Mouse (Mus musculus) spleen, postnatal 36 days (tissue): Measurements from ENCODE around the gene Fgf22.

Experiments
- DNase-seq, 2 experiments: peaks; one replicate each; pipeline ENCODE4 v3.0.0; 2022; ENCODE audit warnings: low spot score in 2 of 2, mixed read lengths in 1 of 2

Gene Fgf22

DNA sequence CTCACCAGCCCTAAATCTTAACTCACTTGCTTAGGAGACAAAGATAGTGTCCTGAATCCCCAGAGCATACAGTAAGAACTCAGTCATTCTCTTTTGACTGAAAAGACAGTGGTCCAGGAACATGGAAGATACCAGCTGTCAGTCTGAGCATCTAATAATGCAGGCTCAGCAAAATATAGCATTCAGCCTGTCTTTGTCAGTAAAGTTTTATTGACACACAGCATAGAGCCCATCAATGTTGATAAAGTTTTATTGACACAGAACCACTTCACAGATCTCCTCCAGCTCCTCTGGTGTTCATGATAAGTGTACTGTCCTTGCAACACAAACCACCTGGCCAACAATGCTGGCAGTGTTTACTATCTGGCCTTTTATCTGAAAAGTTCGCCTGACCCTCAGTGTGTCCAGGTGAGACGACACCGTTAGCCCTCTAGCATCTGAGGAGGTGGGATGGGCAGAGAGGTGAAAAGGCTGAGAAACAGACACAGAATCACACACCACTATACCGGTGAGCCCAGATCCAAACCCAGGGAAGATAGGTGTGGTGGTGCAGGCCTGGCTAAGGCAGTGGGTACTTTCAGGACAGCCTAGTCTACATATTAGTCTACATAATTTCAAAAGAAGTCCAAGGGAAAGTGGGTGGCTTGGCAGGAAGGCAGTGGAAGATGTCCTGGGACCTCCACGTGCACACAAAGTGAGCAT is 37.6 kb downstream of the Fgf22 start:
- no peak for DNase-seq

DNA sequence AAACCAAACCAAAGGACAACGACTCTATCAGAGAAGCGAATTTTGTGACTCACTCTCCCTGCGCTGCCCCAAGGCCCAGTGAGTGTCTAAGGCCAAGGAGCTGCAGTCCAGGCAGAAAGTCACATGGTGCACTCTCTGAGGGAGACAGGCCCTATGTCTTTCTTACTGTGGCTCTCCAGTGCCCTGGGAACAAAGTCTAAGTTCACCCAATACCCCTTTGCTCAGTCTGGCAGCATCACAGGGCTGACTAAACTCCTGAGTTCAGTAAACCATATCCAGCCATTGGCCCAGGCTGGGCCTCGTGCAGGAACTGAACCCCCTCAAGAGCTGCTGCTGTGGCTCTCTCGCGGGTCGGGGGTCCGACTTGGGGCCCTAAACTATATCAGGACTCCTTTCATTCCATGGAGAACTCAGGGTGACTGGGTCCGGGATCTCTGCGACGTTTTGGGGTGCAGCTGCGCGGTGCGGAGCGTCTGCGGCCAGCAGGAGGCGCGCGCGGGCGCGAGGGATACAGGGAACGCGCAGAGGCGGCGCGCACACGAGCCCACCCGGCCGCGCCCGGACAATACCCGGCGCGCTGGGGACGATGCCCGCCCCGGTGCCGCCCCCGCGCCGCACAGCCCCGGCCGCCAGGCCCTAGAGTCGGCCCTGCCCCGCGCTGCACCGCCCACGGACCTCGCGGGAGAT is 38.3 kb downstream of the Fgf22 start, which contains the start of gene Palm:
Palm (plus strand) TSS at position 522 of the 687 bp plus-strand sequence.
- peak; percentile 49 to 64 for DNase-seq

DNA sequence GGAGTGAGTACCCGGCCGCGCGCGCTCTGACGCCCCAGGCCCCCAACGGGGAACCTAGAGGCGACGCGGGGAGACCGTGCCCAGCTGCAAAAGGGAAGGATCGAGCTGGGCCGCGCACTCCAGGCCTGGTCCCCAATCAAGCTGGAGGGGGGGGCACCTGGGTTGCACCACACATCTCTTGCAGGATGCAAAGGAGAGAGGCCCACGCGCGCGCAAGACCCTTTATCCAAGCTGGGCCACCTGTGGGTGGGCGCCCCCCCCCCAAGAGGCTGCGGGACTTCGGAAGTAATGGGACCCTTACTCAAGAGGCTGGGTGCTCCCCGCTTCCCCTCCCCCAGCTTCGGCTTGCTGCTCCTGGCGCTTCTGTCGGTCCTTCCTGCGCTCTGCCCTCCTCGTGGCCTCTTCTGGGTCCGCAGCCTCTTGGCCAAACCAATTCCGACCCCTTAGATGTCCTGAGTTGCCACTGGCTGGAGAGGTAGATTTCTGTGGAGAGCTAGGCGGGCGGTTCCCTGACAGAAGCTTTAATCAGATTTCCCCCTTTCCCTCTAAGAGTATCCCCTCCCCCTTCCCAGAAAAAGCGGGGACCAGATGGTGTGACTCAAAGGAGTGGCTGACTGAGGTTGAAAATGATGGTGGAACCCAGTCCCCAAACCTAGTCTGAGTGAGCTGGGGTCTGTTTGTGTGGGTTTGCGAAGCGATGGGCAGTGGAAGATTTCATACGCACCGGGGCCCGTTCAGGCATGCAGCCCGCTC is 39.0 kb downstream of the Fgf22 start:
- no peak for DNase-seq

DNA sequence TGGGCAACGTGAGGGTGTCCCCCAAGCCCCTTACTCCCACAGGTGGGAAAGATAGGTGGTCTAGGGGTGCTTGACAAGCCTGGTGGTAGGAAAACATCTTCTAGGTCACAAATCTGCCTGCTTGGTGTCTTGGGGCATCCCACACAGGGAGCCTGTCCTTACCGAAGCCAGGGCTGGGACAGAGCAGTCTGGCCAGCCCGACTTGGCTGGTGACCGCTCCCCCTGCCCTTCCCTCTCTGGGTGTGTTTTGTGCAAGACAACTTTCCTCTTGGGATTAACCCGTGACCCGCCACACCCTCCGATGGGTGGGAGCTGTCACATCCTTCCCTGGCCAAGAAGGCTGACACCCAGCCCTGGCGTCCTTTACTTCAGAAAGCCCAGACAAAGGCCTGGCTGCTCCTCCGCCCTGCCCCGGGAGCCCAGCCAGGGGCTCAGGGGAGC is 39.6 kb downstream of the Fgf22 start:
- DNase-seq = no peak

DNA sequence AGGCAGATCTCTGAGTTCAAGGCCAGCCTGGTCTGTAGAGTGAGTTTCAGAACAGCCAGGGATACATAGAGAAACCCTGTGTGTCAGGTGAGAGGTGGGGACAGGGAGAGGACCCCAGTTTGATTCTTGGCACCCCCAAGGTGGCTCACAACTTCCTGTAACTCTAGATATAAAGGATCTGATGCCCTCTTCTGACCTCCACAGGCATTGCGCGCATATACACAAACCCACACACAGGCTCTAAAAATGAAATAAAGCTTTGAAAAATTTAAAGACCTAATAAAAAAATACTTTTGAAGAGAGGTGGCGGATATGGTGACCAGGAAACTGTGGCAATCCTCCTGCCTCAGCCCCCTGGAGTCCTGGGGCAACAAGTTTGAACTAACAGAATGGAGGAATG is 41.0 kb downstream of the Fgf22 start:
- DNase-seq = no peak

DNA sequence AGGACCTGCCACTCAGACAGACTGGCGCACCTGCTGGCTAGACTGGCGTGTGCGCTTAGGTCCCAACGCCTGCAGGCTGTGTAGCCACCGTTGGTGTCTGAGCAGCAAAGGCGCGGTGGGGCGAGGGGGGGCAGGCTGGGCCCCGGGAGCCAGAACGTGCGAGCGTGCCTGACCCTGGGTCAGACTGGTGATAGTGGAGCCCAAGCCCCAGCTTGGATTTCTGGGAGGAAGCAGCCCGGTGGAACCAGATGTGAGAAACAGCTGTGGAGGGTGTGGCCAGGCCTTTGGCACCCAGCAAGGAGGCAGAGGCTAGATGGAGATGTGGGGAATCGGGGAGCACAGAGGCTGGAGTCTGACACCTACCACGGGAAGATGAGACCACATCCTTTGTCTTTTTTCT is 42.5 kb downstream of the Fgf22 start:
- no peak for DNase-seq

DNA sequence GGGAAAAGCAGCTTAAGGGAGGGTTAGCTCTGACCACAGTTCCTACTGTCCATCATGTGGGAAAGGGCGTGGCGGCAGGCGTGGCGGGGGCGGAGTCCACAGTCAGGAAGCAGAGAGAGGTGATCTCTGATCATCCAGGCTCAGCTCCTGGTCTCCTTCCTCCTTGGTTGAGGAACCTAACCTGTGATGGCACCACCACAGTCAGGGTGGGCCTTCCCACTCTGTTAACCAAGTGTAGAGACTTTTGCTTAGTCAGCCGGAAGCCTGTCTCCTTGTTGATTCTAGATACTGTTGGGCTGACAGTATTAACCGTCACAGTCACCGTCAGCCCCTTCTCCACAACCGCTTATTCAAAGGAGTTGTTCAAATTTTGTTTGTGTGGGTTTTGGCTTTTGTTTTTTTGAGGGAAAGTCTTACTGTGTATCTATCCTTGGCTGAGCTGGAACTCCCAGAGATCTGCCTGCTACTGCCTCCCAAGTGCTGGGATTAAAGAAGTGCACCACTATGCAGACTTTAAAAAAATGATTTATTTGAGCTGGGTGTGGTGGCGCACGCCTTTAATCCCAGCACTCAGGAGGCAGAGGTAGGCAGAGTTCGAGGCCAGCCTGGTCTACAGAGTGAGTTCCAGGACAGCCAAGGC is 43.5 kb downstream of the Fgf22 start:
- peak; percentile 56 to 69 for DNase-seq

DNA sequence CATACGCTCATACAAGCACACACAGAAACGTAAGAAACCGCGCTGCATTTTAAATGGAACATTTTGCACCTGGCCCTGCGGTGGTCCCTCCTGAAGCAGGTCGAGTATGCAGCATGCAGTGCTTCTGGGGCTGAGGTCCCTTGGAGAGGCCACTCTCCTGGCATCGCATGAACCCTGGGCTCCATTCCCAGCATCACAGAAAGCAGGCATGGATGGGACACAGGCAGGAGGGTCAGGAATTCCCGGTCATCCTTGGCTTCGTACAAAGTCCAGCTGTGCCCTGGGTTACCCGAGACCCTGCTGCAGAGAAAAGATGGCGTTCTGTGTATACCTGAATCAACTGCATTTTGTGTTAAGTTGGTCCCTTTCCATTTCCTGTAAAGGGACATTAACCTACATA is 45.6 kb downstream of the Fgf22 start:
- DNase-seq = no peak

DNA sequence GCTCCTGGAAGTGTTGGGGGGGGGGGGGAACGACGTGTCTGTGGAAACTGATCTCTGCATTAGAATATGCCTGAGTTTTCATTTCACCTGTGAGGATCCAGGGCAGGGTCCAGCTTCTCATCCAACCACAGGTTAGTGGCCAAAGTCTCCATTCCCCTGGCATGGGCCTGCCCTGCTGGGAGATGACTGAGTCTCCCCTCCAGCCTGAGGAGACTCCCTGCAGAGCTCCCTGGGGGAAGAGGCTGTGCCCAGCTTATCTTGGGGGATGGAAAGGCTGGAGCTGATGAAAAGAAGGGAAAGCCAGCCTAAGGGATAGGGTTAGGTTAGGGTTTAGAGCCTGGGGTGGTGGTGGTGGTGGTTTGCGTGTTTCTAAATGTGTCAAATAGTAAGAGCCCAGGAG is 47.0 kb downstream of the Fgf22 start:
- DNase-seq = no peak

DNA sequence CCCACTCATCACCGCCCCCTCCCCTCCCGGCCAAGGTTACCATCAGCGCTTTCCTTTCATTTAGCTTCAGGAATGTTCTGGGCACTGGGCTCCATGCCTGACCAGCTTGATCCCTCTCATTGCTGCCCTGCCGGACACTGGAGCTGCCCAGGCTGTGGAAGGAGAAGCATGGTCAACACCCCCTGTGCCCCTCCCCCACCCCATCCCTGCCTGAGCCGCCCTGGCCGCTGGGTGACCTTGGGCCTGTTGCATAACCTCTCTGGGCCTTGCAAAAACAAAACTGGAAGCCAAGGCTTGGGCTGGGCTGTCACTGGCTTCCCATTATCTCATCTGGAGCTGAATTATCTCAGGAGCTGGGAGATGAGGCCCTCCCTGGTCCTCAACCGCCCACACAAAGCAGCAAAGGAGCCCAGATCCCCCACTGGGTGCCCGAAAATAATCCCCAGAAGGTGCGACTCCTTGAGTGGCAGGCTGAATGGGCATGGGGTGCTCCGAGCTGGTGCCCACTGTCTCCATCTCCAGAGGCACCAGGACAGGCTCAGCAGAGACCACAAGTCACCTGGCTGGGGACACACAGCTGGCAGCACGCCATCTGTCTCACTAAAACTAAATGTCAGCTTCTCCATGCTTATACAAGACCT is 47.6 kb downstream of the Fgf22 start:
- DNase-seq = no peak

DNA sequence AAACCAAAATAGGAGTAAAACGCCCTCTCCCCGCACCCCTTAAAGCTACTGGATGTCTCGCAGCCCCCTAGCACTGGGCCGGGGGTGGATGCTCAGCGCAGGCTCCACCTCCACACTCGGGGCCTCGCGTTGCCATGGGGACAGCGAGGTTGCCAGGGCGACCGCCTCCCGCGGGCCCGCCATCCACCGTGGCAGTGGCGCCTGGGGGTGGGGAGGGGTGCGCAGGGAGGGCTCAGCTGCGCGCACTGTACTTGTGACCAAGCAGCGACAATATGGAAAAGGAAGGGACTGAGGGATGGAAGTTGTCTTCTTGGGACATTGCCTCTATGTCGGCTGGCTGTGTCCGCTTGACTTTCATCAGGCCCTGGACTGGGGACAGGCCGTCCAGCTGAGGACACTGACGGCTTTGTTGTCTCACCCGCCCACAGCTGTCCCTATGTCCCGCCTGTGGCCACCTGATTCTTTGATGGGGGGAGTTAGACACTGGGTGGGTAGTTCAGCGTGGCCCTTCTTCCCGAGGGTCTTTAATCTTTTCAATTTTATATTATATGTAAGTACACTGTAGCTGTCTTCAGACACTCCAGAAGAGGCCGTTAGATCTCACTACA is 48.9 kb downstream of the Fgf22 start:
- no peak for DNase-seq

DNA sequence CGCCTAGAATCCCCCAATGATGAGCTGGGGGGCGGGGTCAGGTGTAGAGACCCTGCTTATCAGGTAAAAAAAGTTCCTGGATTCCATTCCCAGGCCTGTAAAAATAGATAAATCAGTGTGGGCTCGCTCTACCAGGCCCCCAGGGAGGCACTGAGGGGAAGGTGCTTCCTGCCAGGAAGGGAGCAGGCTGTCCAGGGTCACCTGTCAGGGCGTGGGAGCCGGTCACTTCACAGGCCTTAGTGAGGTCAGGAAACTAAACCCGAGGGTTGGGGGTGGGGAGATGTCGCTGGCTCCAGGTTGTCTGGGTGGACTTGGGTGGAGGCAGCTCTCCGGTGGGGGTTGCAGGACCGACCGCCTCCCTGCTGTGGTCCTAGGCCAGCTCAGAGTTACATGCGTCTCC is 50.8 kb downstream of the Fgf22 start:
- DNase-seq = no peak

DNA sequence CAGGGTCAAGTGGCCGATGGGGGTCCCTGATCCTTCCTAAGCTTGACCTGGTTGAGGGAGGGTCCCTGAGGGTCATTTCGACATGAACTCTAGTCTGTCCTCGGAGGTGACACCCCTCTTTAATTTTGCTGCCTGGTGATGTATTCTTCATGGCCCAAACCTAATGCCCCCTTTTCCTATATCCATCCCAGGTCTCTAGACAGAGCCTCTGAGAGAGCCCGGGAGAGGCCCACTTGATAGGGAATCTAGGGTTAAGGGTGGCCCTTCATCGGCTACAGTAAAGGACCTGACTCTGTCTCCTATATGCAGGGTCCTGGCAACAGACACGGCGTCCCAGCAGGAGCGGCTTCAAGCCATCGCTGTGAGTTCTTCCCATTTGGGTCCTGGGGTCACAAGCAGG is 51.5 kb downstream of the Fgf22 start:
- DNase-seq = no peak

DNA sequence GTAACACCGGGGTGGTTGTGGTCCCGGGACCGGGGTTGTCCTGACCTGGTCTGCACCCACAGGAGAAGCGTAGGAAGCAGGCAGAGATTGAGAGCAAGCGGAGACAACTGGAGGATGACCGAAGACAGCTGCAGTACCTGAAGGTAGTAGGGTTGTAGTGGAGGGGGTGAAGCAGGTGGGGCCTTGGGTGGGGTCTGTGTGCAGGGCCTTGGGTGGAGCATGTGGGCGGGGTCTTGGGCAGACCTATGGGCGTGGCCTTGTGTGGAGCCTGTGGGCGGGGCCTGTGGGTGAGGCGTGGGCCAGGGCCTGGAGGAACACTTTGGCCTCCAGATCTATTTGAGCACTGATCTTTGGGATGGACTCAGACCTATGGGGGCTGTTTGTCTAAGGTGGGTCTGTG is 52.1 kb downstream of the Fgf22 start:
- no peak for DNase-seq

DNA sequence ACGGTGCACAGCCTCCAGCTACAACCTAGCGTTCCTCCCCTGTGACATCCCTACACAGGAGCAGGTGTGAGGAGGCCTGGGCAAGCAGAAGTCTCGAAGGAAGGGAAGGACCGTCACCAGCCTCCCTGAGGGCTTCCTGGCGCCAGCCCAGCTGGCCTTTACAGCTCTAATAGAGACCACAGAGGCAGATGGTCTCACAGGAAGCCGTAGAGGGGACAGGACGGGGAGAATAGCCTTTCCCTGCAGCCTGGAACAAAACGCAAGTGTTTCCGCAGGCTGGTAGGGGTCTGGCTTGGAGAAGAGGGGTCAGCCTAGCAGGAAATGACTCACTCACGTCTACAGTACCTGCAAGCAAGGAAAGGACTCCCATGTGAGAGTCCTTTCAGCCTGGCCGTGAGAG is 53.0 kb downstream of the Fgf22 start:
- DNase-seq = no peak
